Mouse (Mus musculus) hindbrain, embryonic 14.5 days (tissue): ENCODE results near the gene Spc24. TPM values are rescaled to one million over a fixed set of nuclear protein-coding genes. Genes with fewer than 3 reads are reported as not detected.
"Not testable (repeated sequence)": the region's sequence is repeated elsewhere in the genome, so short reads cannot be mapped to it uniquely, and the experiment has no call there.

Experiments
- ATAC-seq: fragments of 200-750 bp; cut with Nextera tagmentation; 2 replicates; pipeline ENCODE4 v1.8.0; 2017; ENCODE audit warnings: moderate number of reproducible peaks, mild to moderate bottlenecking, moderate TSS enrichment, moderate library complexity; ENCODE audit not compliant: low FRiP score
- DNase-seq: peaks from one replicate; pipeline ENCODE4 v3.0.0-alpha.2; 2015; ENCODE audit warnings: low spot score
- H3K27ac ChIP-seq: fragments of 300-500 bp; sonication (generic); 2 replicates; pipeline ENCODE4 v1.5.1; 2014; ENCODE audit warnings: mild to moderate bottlenecking, moderate library complexity
- H3K27me3 ChIP-seq: fragments of 300-500 bp; sonication (generic); 2 replicates; pipeline ENCODE4 v1.6.1; 2014; ENCODE audit warnings: mild to moderate bottlenecking, low read length, mixed read lengths; ENCODE audit not compliant: control insufficient read depth, insufficient read depth
- H3K36me3 ChIP-seq: fragments of 300-500 bp; sonication (generic); replicated peaks from 2 replicates; pipeline ENCODE4 v1.6.1; 2014; ENCODE audit not compliant: control insufficient read depth, insufficient read depth
- H3K4me1 ChIP-seq: fragments of 300-500 bp; sonication (generic); replicated peaks from 2 replicates; pipeline ENCODE4 v1.6.1; 2014; ENCODE audit warnings: antibody characterized with exemption, low read length, mixed read lengths; ENCODE audit not compliant: control insufficient read depth, insufficient read depth
- H3K4me2 ChIP-seq: fragments of 300-500 bp; sonication (generic); replicated peaks from 2 replicates; pipeline ENCODE4 v1.6.1; 2014; ENCODE audit warnings: mild to moderate bottlenecking, moderate library complexity
- H3K4me3 ChIP-seq: fragments of 300-500 bp; sonication (generic); replicated peaks from 2 replicates; pipeline ENCODE4 v1.5.1; 2014; ENCODE audit warnings: mild to moderate bottlenecking, low read length
- H3K9ac ChIP-seq: fragments of 300-500 bp; sonication (generic); 2 replicates; pipeline ENCODE4 v1.6.1; 2014
- H3K9me3 ChIP-seq: fragments of 300-500 bp; sonication (generic); 2 replicates; pipeline ENCODE4 v1.6.1; 2016; ENCODE audit warnings: low read length; ENCODE audit not compliant: control insufficient read depth
- WGBS: fragments of 180-500 bp; shearing (Covaris S2); extraction: QIAGEN DNeasy Blood & Tissue Kit; methylation state at CpG from one replicate; pipeline ENCODE4 v1.1.7; 2014; 5-methylcytosine and 5-hydroxymethylcytosine counted together
- polyA plus RNA-seq: library from polyadenylated mRNA; unstranded; fragments of >200 nt; fragmentation: Nextera tagmentation; extraction: Ambion mirVana; gene quantifications from 2 replicates; pipeline ENCODE4 v1.2.1, GENCODE M21; 2014

The Spc24 gene
- polyA plus RNA-seq, 1 experiment from 2014 or later = 18.7 TPM

DNA sequence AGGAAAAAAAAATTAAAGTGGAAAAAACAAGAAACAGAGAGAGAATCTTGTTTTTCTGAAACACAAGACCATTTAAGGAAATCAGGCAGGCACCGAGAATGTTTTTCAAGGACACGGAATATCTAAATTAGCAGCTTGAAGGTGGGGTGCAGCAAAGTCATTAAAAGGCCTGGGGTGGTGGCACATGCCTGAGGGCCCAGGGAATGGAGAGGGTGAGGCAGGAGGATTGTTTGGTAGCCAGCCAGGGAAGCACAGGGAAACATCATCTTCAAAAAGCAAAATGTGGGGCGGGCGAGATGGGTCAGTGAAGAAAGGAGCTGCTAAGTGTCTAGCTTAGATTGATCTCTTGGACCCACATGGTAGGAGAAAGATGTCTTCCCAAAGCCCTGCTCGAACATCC lies 27.6 kb upstream of the Spc24 start:
- Histone ChIP-seq H3K4me3 (no peak overlapping the region), H3K4me2 (no peak overlapping the region), H3K4me1 (no peaks in the 10 kb centered on the region), H3K9me3 (no peaks in the 10 kb centered on the region), H3K36me3 (no peaks in the 10 kb centered on the region), H3K27ac (no peak overlapping the region), H3K9ac (no peak overlapping the region), H3K27me3 (no peaks in the 10 kb centered on the region)
- no peak for DNase-seq
- ATAC-seq = no peak
- 88% methylated on average over 5 of the region's 5 CpGs for WGBS

GRCm38 (mm10) chr9:21786906-21787305 lies 26.8 kb upstream of the Spc24 start:
- no peak overlapping the region for H3K27ac ChIP-seq
- H3K27me3 ChIP-seq = no peaks in the 10 kb centered on the region
- no peaks in the 10 kb centered on the region for H3K36me3 ChIP-seq
- WGBS = 5% methylated on average over 6 of the region's 6 CpGs
- H3K9ac ChIP-seq = no peak overlapping the region
- no peaks in the 10 kb centered on the region for H3K9me3 ChIP-seq
- H3K4me2 ChIP-seq = no peak overlapping the region
- no peak overlapping the region for H3K4me3 ChIP-seq
- ATAC-seq = peak; percentile 40; the same call in 1 of the 2 replicates
- DNase-seq = peak; percentile 64
- H3K4me1 ChIP-seq = no peaks in the 10 kb centered on the region

- WGBS = 79% methylated on average over 1 of the region's 2 CpGs
- not testable (repeated sequence) for H3K4me1 ChIP-seq, H3K9ac ChIP-seq, H3K4me3 ChIP-seq, H3K4me2 ChIP-seq, H3K36me3 ChIP-seq, H3K27me3 ChIP-seq, H3K27ac ChIP-seq, H3K9me3 ChIP-seq, DNase-seq, ATAC-seq
These were observed 26.2 kb upstream of the Spc24 start for GRCm38 (mm10) chr9:21786309-21786708.

DNA sequence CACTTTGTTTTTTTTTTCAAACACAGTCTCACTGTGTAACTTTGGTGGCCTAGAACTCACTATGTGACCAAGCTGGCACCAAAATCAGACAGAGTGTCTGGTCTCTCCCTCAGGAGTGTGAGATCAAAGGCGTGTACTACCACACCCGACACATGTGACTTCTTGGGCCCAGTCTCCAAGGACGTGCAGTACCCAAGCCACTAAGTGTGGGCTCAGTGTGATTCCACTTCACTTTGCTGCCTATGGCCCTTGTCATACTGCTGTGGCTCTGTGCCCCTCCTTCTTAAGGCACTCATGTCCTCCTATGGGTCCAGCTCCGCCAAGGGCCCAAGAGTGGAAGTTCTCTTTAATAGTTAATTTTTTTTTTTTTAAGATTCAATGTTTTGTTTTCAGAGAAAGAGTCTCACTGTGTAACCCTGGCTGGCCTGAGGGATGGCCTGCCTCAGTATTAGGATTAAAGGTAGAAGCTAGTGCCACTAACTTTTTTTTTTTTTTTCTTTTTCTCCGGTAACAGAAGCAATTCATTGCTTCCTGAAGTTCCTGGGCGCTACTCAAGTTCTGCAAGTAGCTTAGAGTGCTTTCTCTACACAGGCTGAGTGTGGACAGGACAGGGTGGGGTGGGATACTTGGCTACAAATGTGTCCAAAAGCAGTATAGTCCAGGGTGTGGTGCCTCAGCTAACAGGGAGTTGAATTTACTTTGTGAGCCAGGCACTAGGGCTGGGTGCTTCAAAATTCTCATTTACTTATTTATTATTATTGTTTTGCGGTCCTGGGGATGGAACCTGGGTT lies 24.6 kb upstream of the Spc24 start:
- Histone ChIP-seq H3K4me3 (no peak overlapping the region), H3K4me2 (no peak overlapping the region), H3K9ac (no peak overlapping the region), H3K4me1 (no peaks in the 10 kb centered on the region), H3K36me3 (no peaks in the 10 kb centered on the region), H3K27me3 (no peaks in the 10 kb centered on the region), H3K27ac (no peak overlapping the region), H3K9me3 (no peaks in the 10 kb centered on the region)
- no peak for DNase-seq
- 89% methylated on average over 7 of the region's 7 CpGs for WGBS
- ATAC-seq = no peak

- 86% methylated on average over 15 of the region's 15 CpGs for WGBS
- H3K36me3 ChIP-seq = no peaks in the 10 kb centered on the region
- H3K4me2 ChIP-seq = no peak overlapping the region
- H3K27me3 ChIP-seq = no peaks in the 10 kb centered on the region
- DNase-seq (no peak), ATAC-seq (no peak)
- no peak overlapping the region for H3K27ac ChIP-seq
- H3K9me3 ChIP-seq = no peaks in the 10 kb centered on the region
- H3K9ac ChIP-seq = no peak overlapping the region
- H3K4me3 ChIP-seq = no peak overlapping the region
- no peaks in the 10 kb centered on the region for H3K4me1 ChIP-seq
These were observed 21.8 kb upstream of the Spc24 start for GRCm38 (mm10) chr9:21781657-21782468.

DNA sequence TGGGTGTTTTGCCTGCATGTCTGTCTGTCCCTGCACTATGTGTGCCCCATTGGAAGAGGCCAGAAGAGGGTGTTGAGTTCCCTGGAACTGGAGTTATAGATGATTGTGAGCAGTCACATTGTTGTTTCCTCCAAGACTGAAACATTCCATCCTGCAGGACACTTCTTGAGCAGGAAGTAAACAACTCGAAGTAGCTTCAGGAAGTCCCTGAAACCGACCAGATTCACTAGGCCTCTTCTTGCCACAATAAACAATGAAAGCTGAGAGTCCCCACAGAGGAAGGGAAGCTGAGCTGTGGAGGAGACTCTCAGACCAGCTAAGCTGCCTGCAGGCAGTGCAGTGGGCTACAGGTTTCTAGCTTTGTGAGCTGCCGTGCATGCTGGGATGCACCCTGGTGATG lies 17.6 kb upstream of the Spc24 start:
- ATAC-seq (no peak), DNase-seq (no peak)
- Histone ChIP-seq H3K4me2 (no peak overlapping the region), H3K4me1 (no peaks in the 10 kb centered on the region), H3K4me3 (no peak overlapping the region), H3K9ac (no peak overlapping the region), H3K27me3 (no peaks in the 10 kb centered on the region), H3K9me3 (no peaks in the 10 kb centered on the region), H3K36me3 (no peaks in the 10 kb centered on the region), H3K27ac (no peak overlapping the region)
- WGBS = 91% methylated on average over 3 of the region's 3 CpGs

DNA sequence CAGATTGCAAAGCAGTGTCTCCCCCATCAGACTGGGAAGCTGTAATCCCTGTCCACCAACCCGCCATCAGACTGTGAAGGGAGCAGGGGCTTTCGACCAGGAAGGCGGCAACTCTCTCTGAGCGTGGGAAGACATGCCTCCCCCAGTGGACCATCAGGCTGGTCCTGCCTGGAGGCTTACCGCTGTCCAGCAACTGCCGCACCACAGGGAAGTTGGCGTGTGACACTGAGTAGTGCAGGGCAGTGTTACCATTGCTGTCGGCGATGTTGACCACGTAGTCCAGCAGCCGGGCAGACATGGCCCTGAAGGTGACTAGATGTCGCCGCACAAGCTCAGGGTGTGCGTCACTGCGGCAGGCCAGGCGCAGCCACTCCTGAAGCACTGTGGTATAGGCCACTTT lies 14.2 kb upstream of the Spc24 start:
- Histone ChIP-seq H3K4me1 (no peaks in the 10 kb centered on the region; the same call in 1 of the 2 replicates), H3K9ac (no peak overlapping the region), H3K36me3 (no peaks in the 10 kb centered on the region), H3K9me3 (no peaks in the 10 kb centered on the region), H3K27ac (no peak overlapping the region), H3K4me2 (no peak overlapping the region), H3K27me3 (no peaks in the 10 kb centered on the region), H3K4me3 (no peak overlapping the region)
- 90% methylated on average over 16 of the region's 16 CpGs for WGBS
- no peak for ATAC-seq
- DNase-seq = no peak

GRCm38 (mm10) chr9:21773396-21773795 lies 13.3 kb upstream of the Spc24 start:
- not testable (repeated sequence) for H3K27ac ChIP-seq, DNase-seq, H3K4me2 ChIP-seq, H3K4me3 ChIP-seq, H3K4me1 ChIP-seq, H3K9ac ChIP-seq, H3K9me3 ChIP-seq, H3K27me3 ChIP-seq, ATAC-seq, H3K36me3 ChIP-seq
- 81% methylated on average over 5 of the region's 5 CpGs for WGBS

DNA sequence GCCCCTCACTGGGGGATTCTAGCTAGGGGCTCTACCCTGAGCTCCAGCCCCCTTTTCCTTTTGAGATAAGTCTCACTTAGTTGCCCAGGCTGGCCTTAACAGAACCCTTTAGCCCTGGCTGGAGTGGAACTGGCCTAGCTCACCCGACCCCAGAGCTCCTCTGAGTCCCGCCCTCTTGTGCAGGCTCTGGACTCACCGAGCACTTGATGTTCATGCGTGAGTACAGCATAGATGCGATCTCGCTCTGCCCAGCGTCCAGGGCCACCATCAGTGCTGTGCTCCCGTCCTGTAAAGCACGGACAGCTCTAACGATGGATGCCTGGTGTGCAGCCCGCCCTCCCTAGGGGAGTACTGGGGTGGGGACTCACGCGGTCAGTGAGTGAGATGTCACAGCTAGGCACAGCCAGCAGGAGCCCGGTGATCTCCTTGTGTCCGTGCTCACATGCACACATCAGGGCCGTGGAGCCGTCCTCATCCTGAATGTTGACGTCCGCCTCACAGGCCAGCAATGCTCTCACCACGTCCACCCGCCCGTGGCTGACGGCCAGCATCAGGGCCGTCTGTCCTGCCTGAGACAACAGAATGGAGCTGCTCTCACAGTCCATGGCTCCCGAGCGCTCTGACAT lies 9.6 kb upstream of the Spc24 start:
- DNase-seq (no peak), ATAC-seq (no peak; the same call in 1 of the 2 replicates)
- no peak overlapping the region for H3K4me2 ChIP-seq
- no peaks in the 10 kb centered on the region for H3K27me3 ChIP-seq
- peaks cover 12% of the 10 kb centered on the region for H3K4me1 ChIP-seq
- whole genome bisulfite sequencing = 70% methylated on average over 26 of the region's 26 CpGs
- H3K36me3 ChIP-seq = no peaks in the 10 kb centered on the region
- no peak overlapping the region for H3K27ac ChIP-seq
- no peak overlapping the region for H3K9ac ChIP-seq
- no peaks in the 10 kb centered on the region for H3K9me3 ChIP-seq
- H3K4me3 ChIP-seq = no peak overlapping the region
